Mouse (Mus musculus): ENCODE measurements at regions not wholly inside any gene's neighbourhood (a gene's known extent, or its start where the extent isn't known, plus 50 kb on each side); places are given as distances from the start of the nearest gene placed in this dataset.

DNA sequence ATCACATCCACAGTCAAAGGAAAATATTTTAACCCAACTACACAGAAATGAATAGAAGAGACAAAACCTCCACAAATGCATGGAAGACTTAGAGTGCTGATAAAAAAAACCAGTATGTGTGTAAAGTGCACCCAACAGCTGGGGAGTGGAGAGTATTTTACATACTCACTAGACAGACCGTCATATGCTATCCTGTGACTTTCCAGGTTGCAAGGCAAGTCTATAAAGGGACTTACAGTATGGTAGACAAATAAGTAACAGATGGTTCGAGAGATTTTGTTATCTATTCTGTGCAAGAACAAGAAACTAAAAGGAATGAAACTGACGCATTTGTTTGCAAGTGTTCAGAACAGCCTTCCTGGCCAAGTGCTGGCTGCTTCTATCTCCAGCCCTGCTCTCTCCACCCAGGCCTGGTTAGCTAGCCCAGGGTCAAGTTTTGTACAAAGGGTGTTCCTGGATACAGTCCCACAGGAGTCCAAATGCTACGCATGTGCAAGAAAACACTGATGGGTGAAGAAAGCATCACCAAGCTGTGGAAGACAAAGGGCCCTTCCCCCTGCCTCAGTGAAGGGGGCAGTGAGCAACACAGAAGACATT, 68.0 kb upstream of the Gm10181 start:
- Histone ChIP-seq H3K36me3 (ENCODE audit: control insufficient read depth in 1 of 2, insufficient read depth in 2 of 2, low read length in 2 of 2) (no peaks in the 10 kb centered on the region), H3K79me2 (ENCODE audit: control insufficient read depth, insufficient read depth, low read length, poor library complexity) (no peaks in the 10 kb centered on the region), H3K4me1 (ENCODE audit: control insufficient read depth in 1 of 2, insufficient read depth in 2 of 2, low read length in 2 of 2) (no peaks in the 10 kb centered on the region), H3K27ac (ENCODE audit: control insufficient read depth, low read depth, low read length) (no peak overlapping the region), H3K27me3 (ENCODE audit: control insufficient read depth in 1 of 2, insufficient read depth in 2 of 2, low read length in 2 of 2) (no peaks in the 10 kb centered on the region), H3K9me3 (replicated peaks; ENCODE audit: insufficient read depth, low read length) (no peaks in the 10 kb centered on the region), H3K9ac (ENCODE audit: control insufficient read depth, low read depth, low read length, poor library complexity, severe bottlenecking) (no peak overlapping the region), H3K4me3 (ENCODE audit: control insufficient read depth in 1 of 2, insufficient read depth in 1 of 2, low read depth in 2 of 2, low read length in 2 of 2) (no peak overlapping the region)
- TF ChIP-seq USF2 (IDR thresholded peaks at IDR 0.05; ENCODE audit: borderline replicate concordance in 1 of 2, insufficient read depth in 1 of 2, low read depth in 1 of 2, low read length in 2 of 2) (no peak), CHD1 (IDR thresholded peaks at IDR 0.05; ENCODE audit: low read depth, low read length) (no peak), HCFC1 (IDR thresholded peaks at IDR 0.05; ENCODE audit: low read depth, low read length) (no peak), MAFK (IDR thresholded peaks at IDR 0.05; ENCODE audit: borderline replicate concordance, low read depth, low read length) (no peak), TCF12 (IDR thresholded peaks at IDR 0.05; ENCODE audit: low read depth, low read length) (no peak), USF1 (IDR thresholded peaks at IDR 0.05; ENCODE audit: low read depth, low read length) (no peak)
- no peak for DNase-seq (ENCODE audit: low read depth, low spot score)

DNA sequence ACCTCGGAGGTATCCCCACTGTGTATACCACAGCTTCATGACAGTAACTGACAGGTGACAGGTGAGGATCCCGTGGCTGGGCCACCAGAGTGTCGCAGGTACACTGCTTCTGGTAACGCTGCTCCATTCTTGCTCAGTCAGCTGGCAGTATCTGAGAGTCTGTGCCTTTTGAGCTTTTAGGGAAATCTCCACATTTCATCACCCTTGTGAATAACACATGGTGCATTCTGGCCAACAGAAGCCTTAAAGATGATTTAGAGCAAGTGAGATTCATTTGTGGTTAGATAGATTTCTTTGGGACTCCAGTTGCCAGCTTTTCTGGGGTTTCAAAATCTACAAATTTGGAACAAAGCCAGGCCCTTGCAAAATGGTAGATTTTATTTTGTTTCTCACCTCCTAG, 66.8 kb upstream of the Gm10181 start:
- Histone ChIP-seq H3K9ac (ENCODE audit: control insufficient read depth, low read depth, low read length, poor library complexity, severe bottlenecking) (no peak overlapping the region), H3K4me1 (ENCODE audit: control insufficient read depth in 1 of 2, insufficient read depth in 2 of 2, low read length in 2 of 2) (no peaks in the 10 kb centered on the region), H3K79me2 (ENCODE audit: control insufficient read depth, insufficient read depth, low read length, poor library complexity) (no peaks in the 10 kb centered on the region), H3K9me3 (replicated peaks; ENCODE audit: insufficient read depth, low read length) (no peaks in the 10 kb centered on the region), H3K27me3 (ENCODE audit: control insufficient read depth in 1 of 2, insufficient read depth in 2 of 2, low read length in 2 of 2) (no peaks in the 10 kb centered on the region), H3K27ac (ENCODE audit: control insufficient read depth, low read depth, low read length) (no peak overlapping the region), H3K36me3 (ENCODE audit: control insufficient read depth in 1 of 2, insufficient read depth in 2 of 2, low read length in 2 of 2) (no peaks in the 10 kb centered on the region), H3K4me3 (ENCODE audit: control insufficient read depth in 1 of 2, insufficient read depth in 1 of 2, low read depth in 2 of 2, low read length in 2 of 2) (no peak overlapping the region)
- TF ChIP-seq USF2 (IDR thresholded peaks at IDR 0.05; ENCODE audit: borderline replicate concordance in 1 of 2, insufficient read depth in 1 of 2, low read depth in 1 of 2, low read length in 2 of 2) = no peak
- no peak for TF ChIP-seq E2F4 (IDR thresholded peaks at IDR 0.05; ENCODE audit: borderline replicate concordance, low read depth, low read length)
- TF ChIP-seq SIN3A (IDR thresholded peaks at IDR 0.05; ENCODE audit: low read length) = no peak
- TF ChIP-seq GATA1 (IDR thresholded peaks at IDR 0.05; ENCODE audit: low read depth, low read length) = no peak
- TF ChIP-seq JUND (IDR thresholded peaks at IDR 0.05; ENCODE audit: low read depth, low read length) = no peak
- no peak for TF ChIP-seq TBP (IDR thresholded peaks at IDR 0.05; ENCODE audit: low read depth, low read length)
- no peak for TF ChIP-seq MAX (IDR thresholded peaks at IDR 0.05; ENCODE audit: low read length)
- no peak for DNase-seq (ENCODE audit: low read depth, low spot score)

DNA sequence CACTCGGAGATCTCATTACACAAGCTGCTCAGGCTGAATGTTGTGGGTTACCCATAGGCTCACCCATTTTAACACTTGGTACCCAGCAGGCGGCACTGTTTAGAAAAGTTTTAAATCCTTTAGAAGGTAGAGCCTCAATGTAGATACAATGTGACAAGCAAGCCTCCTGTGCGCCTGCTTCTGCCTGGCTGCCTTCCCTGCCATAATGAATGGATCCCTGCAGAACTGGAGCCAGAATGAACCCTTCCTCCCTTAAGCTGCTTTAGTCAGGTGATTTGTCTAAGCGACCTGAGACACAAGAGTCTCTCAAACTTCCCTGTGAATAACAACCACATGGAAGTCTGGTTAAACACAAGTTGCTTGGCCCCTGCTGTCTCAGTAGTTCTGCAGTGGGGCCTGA, 64.7 kb upstream of the Gm10181 start:
- Histone ChIP-seq H3K4me3 (ENCODE audit: control insufficient read depth in 1 of 2, insufficient read depth in 1 of 2, low read depth in 2 of 2, low read length in 2 of 2) (no peak overlapping the region), H3K27me3 (ENCODE audit: control insufficient read depth in 1 of 2, insufficient read depth in 2 of 2, low read length in 2 of 2) (no peaks in the 10 kb centered on the region; a peak in 1 of 4 replicates), H3K9me3 (replicated peaks; ENCODE audit: insufficient read depth, low read length) (no peaks in the 10 kb centered on the region), H3K36me3 (ENCODE audit: control insufficient read depth in 1 of 2, insufficient read depth in 2 of 2, low read length in 2 of 2) (no peaks in the 10 kb centered on the region), H3K79me2 (ENCODE audit: control insufficient read depth, insufficient read depth, low read length, poor library complexity) (no peaks in the 10 kb centered on the region), H3K9ac (ENCODE audit: control insufficient read depth, low read depth, low read length, poor library complexity, severe bottlenecking) (no peak overlapping the region), H3K4me1 (ENCODE audit: control insufficient read depth in 1 of 2, insufficient read depth in 2 of 2, low read length in 2 of 2) (no peaks in the 10 kb centered on the region), H3K27ac (ENCODE audit: control insufficient read depth, low read depth, low read length) (no peak overlapping the region)
- no peak for TF ChIP-seq KAT2A (conservative IDR thresholded peaks at IDR 0.05; ENCODE audit: low read depth, low read length)
- TF ChIP-seq TCF12 (IDR thresholded peaks at IDR 0.05; ENCODE audit: low read depth, low read length) = no peak
- no peak for TF ChIP-seq E2F4 (IDR thresholded peaks at IDR 0.05; ENCODE audit: borderline replicate concordance, low read depth, low read length)
- no peak for TF ChIP-seq JUND (IDR thresholded peaks at IDR 0.05; ENCODE audit: low read depth, low read length)
- TF ChIP-seq CTCF (IDR thresholded peaks at IDR 0.05 in 2 of 3, conservative IDR thresholded peaks at IDR 0.05 in 1 of 3; ENCODE audit: control insufficient read depth in 1 of 3, insufficient read depth in 1 of 3, low read depth in 2 of 3, low read length in 3 of 3, poor library complexity in 1 of 3, severe bottlenecking in 1 of 3) = peak in 1 of 3 experiments; percentile 20; a peak in 1 of 6 replicates
- TF ChIP-seq SMC3 (IDR thresholded peaks at IDR 0.05; ENCODE audit: low read depth, low read length) = peak; percentile 19; the same call in 1 of the 2 replicates
- peak; percentile 11 for DNase-seq (ENCODE audit: low read depth, low spot score)
